Mouse (Mus musculus) bone marrow macrophage, adult 2 months (primary cell): ENCODE data around the gene Sec22c. TPM values are rescaled to one million over a fixed set of nuclear protein-coding genes. Genes with fewer than 3 reads are reported as not detected.

Source experiments
- H3K27ac ChIP-seq: 2 replicates; pipeline ENCODE4 v1.5.1; 2012; ENCODE audit warnings: low read depth, low read length; ENCODE audit not compliant: insufficient read depth
- H3K4me1 ChIP-seq: 2 replicates; pipeline ENCODE4 v1.6.1; 2012; ENCODE audit warnings: low read length; ENCODE audit not compliant: control insufficient read depth, insufficient read depth
- H3K4me3 ChIP-seq: 2 replicates; pipeline ENCODE4 v1.5.1; 2012; ENCODE audit warnings: mild to moderate bottlenecking, low read length, moderate library complexity; ENCODE audit not compliant: insufficient read depth
- CTCF ChIP-seq: IDR thresholded peaks from 2 replicates; pipeline ENCODE4 v1.5.1; 2012; ENCODE audit warnings: low read depth, mild to moderate bottlenecking, low read length, moderate library complexity
- POLR2A ChIP-seq: IDR thresholded peaks from 2 replicates; pipeline ENCODE4 v1.6.1; 2012; ENCODE audit warnings: mild to moderate bottlenecking, low read depth, low read length, borderline replicate concordance
- polyA plus RNA-seq: library from polyadenylated mRNA; stranded (reverse); fragments of >200 nt; gene quantifications from 2 replicates; pipeline ENCODE4 v1.2.4, GENCODE M21; 2012; ENCODE audit not compliant: missing spikeins, insufficient read depth, insufficient read length

Gene Sec22c
- polyA plus RNA-seq, 1 experiment: 14.2 TPM

DNA sequence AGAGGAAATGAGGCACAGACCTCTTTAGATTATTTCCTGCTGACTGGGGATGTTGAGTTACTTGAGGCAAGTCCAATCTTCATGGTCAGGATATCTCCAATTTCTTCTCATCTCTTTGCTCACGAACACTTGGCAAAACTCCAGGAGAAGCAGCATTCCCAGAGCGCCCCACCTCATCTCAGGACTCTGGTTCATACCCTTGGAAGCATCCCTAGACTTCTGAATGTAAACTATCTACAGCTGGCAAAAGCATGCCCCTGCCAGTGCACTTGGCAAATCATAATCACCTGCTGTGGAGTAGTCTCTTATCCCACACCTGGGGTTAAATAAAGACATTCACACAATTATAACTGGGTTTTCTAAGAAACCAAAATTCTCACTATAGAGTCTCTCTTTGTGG is 11.8 kb upstream of the Sec22c start:
- H3K27ac ChIP-seq: no peak overlapping the region
- peaks cover 12% of the 10 kb centered on the region for H3K4me1 ChIP-seq
- TF ChIP-seq POLR2A (no peak), CTCF (no peak)
- H3K4me3 ChIP-seq: no peak overlapping the region

DNA sequence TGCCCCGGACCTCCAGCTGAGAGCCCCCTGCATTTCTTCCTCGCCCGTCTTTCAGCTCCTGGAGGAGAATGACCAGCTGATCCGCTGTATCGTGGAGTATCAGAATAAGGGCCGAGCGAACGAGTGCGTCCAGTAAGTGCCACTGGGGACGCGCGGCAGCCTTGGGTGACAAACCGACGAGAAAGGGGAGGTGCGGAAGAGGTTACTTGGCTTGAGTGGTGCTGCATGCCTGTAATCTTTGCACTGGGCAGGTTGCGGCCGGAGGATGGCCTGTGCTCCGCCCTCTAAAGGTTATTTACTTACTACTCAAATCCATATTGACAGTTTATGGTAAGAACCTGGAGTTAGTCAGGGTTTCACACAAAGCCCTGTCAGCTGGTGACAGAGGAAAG is 5.3 kb upstream of the Sec22c start:
- Histone ChIP-seq H3K4me3 (peak overlapping the region; percentile 99), H3K27ac (peak overlapping the region; percentile 77), H3K4me1 (peaks cover 51% of the 10 kb centered on the region)

DNA sequence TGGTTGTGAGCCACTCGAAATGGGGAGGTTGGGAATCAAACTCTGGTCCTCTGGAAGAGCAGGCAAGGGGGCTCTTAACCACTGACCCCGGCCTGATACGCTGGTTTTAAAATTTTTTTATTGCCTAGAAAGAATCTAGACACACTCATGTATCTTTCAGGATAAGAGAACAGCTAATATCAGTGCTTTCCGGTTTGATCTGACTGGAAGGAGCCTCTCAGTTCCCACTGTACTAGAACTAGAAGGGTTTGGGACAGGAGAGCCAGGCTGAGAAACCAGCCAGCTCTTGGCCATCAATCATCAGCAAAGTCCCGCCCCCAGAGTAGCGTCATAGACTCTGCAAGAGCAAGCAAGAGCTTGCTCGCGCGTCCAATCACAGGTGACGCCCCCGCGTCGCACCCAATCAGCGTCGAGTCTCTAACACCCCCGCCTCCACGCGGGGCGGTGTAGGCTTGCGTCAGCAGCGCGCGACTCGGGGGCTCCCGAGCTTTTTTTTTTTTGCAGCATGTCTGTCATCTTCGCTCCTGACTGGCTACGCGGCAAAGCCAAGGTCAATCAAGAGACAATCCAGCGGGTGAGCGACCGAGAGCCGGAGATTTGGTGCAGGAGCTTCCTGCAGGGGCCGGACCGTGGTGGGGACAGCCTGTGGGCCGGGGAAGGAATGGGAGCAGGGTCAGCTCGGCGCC is 4.8 kb upstream of the Sec22c start, which contains the start of gene Ss18l2:
Gene Ss18l2, plus strand, starts transcription at position 432 of the 686 bp plus-strand sequence.
- H3K27ac ChIP-seq: peak within 1 kb of the TSS; percentile 77
- H3K4me3 ChIP-seq: peak within 1 kb of the TSS; percentile 99
- TF ChIP-seq CTCF (no peak), POLR2A (no peak)
- H3K4me1 ChIP-seq: peaks cover 51% of the 10 kb centered on the region

More for the DNA sequence above, 5.3 kb upstream of the Sec22c start:
- no peak for TF ChIP-seq CTCF
- TF ChIP-seq POLR2A: no peak

DNA sequence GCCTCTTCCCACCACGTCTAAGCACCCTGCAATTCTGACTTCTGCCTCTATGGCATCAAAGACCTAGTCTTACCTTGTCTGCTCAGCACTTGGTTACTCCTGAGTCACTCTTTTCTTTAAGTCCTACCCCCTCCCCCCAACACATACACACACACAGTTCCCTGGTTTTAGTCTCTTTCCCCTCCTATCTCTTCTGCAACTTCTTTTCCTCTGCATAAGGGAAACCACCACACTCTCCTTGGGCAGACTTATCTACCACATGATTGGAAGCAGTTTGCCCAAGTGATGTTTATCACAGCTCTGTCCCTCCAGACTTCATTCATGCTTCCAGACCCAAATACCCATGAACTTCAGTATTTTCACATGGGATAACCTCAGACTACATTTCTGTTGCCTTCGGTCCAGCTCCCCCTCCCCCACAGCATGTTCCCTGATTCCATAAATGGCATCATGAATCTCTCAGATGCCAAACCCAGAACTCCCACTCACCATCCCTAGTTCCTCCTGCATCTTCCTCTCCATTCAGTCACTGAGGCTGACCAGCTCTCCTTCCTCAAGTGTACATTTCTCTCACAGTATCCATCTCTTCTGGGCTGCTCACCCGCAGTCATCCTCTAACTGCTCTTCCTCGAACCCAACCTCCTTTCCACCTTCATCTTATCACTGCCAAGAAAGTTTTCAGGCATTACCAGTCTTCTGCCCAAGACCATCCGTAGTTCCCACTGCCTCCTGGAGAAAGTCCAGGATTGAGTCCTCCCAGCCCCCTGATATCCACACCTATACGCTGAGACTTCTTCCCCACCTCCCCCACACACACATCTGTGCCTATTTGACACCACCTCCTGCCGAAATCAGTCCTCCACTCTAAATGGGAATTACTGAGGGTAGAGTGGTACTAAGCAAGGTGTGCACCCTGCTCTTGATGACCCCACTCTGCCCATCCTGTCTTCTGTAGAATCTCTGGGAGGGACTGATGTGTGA is 3.5 kb upstream of the Sec22c start:
- no peak for TF ChIP-seq CTCF
- TF ChIP-seq POLR2A: no peak
- no peak overlapping the region for H3K4me3 ChIP-seq
- H3K4me1 ChIP-seq: peaks cover 58% of the 10 kb centered on the region
- H3K27ac ChIP-seq: peak overlapping the region; percentile 25

DNA sequence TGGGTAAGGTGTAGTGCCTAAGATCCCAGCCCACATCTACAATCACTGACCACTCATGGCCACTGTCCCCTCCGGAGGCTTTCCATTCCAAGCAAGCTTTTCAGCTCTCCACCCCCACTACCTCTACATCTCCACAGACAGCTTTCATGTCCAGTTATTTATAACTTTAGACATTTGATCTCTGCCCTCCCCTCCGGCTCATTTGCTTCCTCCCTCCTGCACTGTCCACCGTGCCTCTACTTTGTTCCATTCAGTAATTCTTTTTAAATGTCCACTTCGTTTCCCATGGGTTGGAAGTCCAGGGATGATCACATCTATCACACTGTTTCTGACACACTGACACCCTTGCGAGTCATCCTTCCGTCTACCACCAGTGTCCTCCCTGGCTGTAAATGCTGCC is 2.5 kb upstream of the Sec22c start:
- no peak for TF ChIP-seq POLR2A
- no peak for TF ChIP-seq CTCF
- Histone ChIP-seq H3K4me1 (peaks cover 58% of the 10 kb centered on the region), H3K27ac (peak overlapping the region; percentile 25), H3K4me3 (no peak overlapping the region)

DNA sequence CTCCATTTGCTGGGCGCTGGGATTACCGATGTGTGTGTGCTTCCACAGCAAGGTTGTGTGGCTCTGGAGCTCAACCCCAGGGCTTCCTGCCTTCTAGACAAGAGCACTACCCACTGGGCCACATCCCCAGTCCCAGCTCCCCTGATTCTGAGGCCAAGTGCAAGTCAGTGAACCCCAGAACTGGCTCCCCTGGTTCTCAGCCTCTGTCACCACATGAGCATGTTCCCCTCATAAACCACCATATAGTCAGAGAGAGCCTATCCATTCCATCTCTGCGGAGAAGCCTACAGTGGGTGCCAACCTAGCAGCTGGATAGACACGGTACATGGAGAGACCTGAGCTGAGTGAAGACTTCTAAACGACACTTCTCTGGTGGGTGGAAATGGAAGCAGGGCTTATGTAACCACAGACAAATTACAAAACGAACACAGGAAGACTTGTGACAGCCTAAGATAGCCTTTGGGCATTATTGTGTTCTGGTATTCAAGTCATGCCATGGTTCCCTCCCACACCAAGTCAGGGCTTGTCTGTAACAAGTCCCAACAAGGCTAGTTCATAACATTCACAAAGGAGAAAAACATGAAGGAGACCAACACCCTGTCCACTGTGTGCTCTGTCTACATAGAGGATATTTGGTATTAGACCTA is 862 bp upstream of the Sec22c start:
- H3K4me1 ChIP-seq: peaks cover 49% of the 10 kb centered on the region
- H3K27ac ChIP-seq: peak overlapping the region; percentile 89
- H3K4me3 ChIP-seq: peak overlapping the region; percentile 82; the same call in 1 of the 2 replicates
- no peak for TF ChIP-seq CTCF
- no peak for TF ChIP-seq POLR2A

DNA sequence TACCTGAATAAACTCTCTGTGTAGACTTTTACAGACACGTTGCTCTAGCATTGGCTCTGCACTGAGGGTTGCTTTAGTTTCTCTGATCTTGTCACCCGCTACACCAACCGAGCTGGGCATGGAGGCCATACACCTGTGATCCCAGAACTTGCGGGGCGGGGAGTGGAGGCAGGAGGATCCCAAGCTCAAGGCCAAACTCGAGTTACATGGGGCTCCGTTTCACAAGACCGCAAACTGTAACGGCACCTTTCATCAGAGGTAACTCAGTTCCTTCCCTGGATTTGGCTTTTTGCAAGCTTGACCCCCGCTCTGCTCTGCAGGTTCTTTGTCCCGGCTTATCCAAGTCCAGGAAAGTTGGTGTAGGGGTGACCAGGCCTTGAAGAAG is 1.0 kb downstream of the Sec22c start:
- Histone ChIP-seq H3K27ac (peak overlapping the region; percentile 25; the same call in 1 of the 2 replicates), H3K4me1 (peaks cover 44% of the 10 kb centered on the region), H3K4me3 (peak overlapping the region; percentile 82)
- TF ChIP-seq POLR2A (no peak), CTCF (no peak)

DNA sequence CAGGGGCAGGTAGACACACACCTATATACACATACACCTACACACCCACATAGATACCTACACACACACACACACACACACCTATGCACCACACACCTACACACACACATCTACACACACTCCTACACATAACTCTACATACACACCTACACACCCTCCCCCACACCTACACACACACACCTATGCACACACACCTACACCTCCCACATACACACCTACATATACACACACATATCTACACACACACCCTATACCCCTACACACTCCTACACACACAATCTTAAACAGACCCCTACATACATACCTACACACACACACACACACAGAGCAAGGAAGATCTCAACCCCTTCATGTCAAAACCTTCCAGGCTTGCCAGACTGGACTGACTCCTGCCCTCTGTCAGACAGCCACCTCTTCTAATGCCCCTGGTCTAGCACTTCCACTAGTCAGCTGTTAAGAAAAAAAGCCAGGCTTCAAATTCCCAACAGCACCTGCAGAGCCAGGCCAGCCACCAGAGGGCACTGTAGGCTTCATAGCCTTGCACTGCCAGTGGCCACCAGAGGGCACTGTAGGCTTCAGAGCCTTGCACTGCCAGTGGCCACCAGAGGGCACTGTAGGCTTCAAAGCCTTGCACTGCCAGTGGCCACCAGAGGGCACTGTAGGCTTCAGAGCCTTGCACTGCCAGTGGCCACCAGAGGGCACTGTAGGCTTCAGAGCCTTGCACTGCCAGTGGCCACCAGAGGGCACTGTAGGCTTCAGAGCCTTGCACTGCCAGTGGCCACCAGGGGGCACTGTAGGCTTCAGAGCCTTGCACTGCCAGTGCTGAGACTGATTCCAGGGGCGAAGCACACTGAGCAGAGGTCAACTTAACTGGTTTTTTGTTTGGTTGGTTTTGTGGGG is 7.9 kb downstream of the Sec22c start:
- Histone ChIP-seq H3K27ac (no peak overlapping the region), H3K4me1 (no peaks in the 10 kb centered on the region), H3K4me3 (no peak overlapping the region)
- peak; percentile 99 for TF ChIP-seq CTCF
- no peak for TF ChIP-seq POLR2A

DNA sequence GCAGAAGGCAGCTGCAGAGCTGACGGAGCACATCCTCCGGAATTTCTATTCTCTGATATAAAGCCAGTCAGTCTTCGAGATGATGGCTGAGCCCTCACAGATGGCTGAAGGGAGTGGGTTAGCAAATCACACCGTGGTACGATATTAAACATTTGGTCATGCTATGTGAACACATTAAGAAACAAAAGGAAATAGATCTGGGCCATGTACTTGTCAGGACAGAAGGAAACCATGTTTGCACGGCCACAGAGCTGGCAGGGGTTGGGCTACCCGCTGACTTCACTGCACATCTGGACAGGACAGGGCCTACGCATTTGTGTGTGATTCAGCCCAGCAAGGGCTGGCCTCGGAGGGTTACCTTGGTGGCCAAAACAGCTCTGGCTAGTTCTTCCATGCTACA is 8.7 kb downstream of the Sec22c start:
- Histone ChIP-seq H3K4me1 (no peaks in the 10 kb centered on the region), H3K27ac (no peak overlapping the region), H3K4me3 (no peak overlapping the region)
- no peak for TF ChIP-seq POLR2A
- TF ChIP-seq CTCF: no peak
